Mouse (Mus musculus) spleen, adult 2 months (tissue): ENCODE measurements around the gene Shb.

Experiments
- CTCF ChIP-seq: fragments of 200-500 bp; IDR thresholded peaks from 2 replicates; pipeline ENCODE4 v1.5.1; 2011; ENCODE audit warnings: mild to moderate bottlenecking, inconsistent platforms; ENCODE audit not compliant: insufficient read depth, insufficient read length, insufficient replicate concordance; ENCODE audit errors: extremely low read depth
- POLR2A ChIP-seq: fragments of 200-500 bp; IDR thresholded peaks from 2 replicates; pipeline ENCODE4 v1.6.1; 2011; ENCODE audit warnings: low read depth, low read length, inconsistent platforms

GRCm38 (mm10) chr4:45457543-45457942 lies 74.7 kb downstream of the Shb start:
- TF ChIP-seq CTCF (no peak), POLR2A (no peak)
